ENCODE assay signal across 15 mouse cellular contexts in the genomic region with DNA sequence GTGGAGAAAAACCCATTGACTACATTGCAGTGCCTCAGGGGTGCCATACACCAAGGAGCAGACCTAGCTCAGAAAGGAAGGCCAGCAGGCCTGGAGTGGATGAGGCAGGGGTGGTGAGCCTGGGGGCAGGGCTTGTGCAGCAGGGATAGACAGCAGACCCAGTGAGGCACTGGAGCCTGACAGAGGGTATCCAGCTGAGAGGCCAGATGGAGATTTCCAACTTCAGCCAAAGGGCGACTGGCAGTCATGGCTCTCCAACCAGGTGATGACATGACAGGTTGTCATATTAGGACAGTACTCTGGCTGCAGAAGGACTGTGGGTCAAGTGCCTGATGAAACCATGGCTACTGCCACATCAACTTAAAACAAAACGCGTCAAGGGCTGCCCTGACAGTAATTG.
"Had no signal": no experiment of that assay in that cellular context is flagged by ENCODE, and none has a peak within 500 bp of the region (broad histone marks: within the 10 kb centered on the region; RNA-seq: fewer than 3 reads in every experiment).

No protein-coding gene starts in this region.

- H3K4me3 ChIP-seq: limb, embryonic 10.5 days; liver, embryonic 15.5 days; midbrain, embryonic 15.5 days; neural tube, embryonic 13.5 days had no signal

- H3K9me3 ChIP-seq: limb, embryonic 10.5 days; liver, embryonic 15.5 days; midbrain, embryonic 15.5 days; neural tube, embryonic 13.5 days had no signal

- H3K27ac ChIP-seq: kidney, postnatal 0 days; limb, embryonic 10.5 days; liver, embryonic 15.5 days; midbrain, embryonic 15.5 days; neural tube, embryonic 13.5 days had no signal

- H3K27me3 ChIP-seq: liver, embryonic 15.5 days; midbrain, embryonic 15.5 days; neural tube, embryonic 13.5 days had no signal

- DNase-seq: kidney, adult 9 months; kidney, postnatal 36 days; layer of hippocampus, adult 9-11 months; lung, embryonic 14.5 days; lung, postnatal 10 days; lung, postnatal 4 days; right cerebral cortex, postnatal 25 days; thymus, postnatal 4 days had no signal

- H3K4me2 ChIP-seq: liver, embryonic 11.5 days; liver, embryonic 15.5 days; lung, embryonic 14.5 days; midbrain, embryonic 11.5 days; midbrain, embryonic 15.5 days; neural tube, embryonic 13.5 days had no signal

- H3K36me3 ChIP-seq: limb, embryonic 10.5 days; liver, embryonic 15.5 days; midbrain, embryonic 15.5 days; neural tube, embryonic 13.5 days had no signal

- H3K4me1 ChIP-seq: liver, embryonic 15.5 days had no signal

- ATAC-seq: midbrain, embryonic 15.5 days had no signal

- H3K9ac ChIP-seq: liver, embryonic 15.5 days; lung, embryonic 14.5 days; midbrain, embryonic 15.5 days; neural tube, embryonic 13.5 days had no signal
